Mouse (Mus musculus) heart, postnatal 0 days (tissue): ENCODE results near the gene Snrk.

Experiments used
- CTCF ChIP-seq: IDR thresholded peaks from 2 replicates; pipeline ENCODE4 v1.5.1; 2016; ENCODE audit warnings: antibody characterized with exemption, control low read depth, low read depth
- EP300 ChIP-seq: IDR thresholded peaks from 2 replicates; pipeline ENCODE4 v1.6.1; 2016; ENCODE audit warnings: antibody characterized with exemption, low read depth

DNA sequence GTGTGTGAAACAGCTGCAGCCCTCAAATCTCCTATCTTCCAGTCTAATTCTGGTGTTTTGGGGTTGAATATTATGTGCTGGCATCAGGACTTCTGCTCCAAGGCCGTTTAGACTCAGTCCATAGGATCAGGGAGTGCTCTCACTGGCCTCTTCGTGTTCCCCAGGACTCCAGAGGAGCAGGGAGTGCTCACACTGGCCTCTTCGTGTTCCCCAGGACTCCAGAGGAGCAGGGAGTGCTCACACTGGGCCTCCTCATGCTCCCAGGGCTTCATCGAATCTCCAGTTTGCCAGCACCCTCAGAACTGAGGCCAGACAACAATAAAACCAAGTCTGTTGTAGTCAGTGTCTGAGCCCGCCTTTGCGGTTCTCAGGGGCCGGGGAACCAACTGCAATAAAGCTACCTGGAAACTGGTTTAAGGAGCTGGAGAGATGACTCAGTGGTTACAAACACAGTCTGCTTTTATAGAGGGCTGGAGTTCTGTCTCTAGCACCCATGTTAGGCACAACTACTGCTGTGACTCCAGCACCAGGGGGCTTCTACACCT lies 12.7 kb upstream of the Snrk start:
- no peak for TF ChIP-seq CTCF
- no peak for TF ChIP-seq EP300
